Comparison of ENCODE assay signal across 20 mouse cellular contexts in the genomic region with DNA sequence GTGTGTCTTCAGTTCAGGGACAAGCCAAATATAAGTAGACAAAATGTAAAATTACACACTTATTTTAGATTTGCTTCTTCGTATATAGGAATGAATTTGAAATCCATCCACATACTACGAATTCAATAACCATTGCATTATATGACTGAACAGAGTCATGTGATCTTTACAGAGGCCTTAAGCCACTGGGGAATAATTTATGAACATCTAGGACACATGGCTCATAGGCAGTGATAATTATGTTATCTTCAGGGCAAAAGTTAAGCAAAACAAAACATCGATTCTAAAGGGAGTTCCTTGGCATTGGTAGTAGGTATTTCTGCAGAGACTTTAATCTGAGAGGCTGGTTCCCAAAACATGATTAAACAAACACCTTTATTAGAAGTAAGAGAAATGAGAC. TPM values are rescaled to one million over a fixed set of nuclear protein-coding genes. Genes with fewer than 3 reads are reported as not detected.
A peak's percentile ranks its signal among the peaks of the same experiment; 100 is the strongest.
DNase-seq lines count a peak whose midpoint lies in the region; ATAC-seq lines count a peak whose summit lies in the region.
"Had no signal": no experiment of that assay in that cellular context is flagged by ENCODE, and none has a peak within 500 bp of the region (broad histone marks: within the 10 kb centered on the region; RNA-seq: fewer than 3 reads in every experiment).

Olfr178 (minus strand) TSS at position 101 of the 400 bp plus-strand sequence.

- peak; percentile 8 for DNase-seq in midbrain, embryonic 11.5 days (ENCODE audit: low spot score, missing footprints)
- DNase-seq: adrenal gland, adult 2 months; adrenal gland, adult 8-10 months; adrenal gland, postnatal 10 days; adrenal gland, postnatal 14 days; adrenal gland, postnatal 25 days; adrenal gland, postnatal 36 days; B cell, adult 2 months; cerebellum, adult 11 months; cerebellum, adult 11-12 months; cerebellum, adult 18-20 months; cerebellum, adult 2 months had no signal

- H3K4me2 ChIP-seq in midbrain, embryonic 11.5 days: no peak within 1 kb of the TSS
- H3K4me2 ChIP-seq in midbrain, embryonic 15.5 days: no peak within 1 kb of the TSS

- H3K9me3 ChIP-seq in midbrain, embryonic 11.5 days (ENCODE audit: control insufficient read depth, low read length): no peaks in the 10 kb centered on the region
- H3K9me3 ChIP-seq in midbrain, embryonic 15.5 days: no peaks in the 10 kb centered on the region
- H3K9me3 ChIP-seq: G1E had no signal

- no peak within 1 kb of the TSS for H3K4me3 ChIP-seq in midbrain, embryonic 11.5 days (ENCODE audit: low read depth, low read length)
- H3K4me3 ChIP-seq in midbrain, embryonic 15.5 days: no peak within 1 kb of the TSS

- H3K27me3 ChIP-seq in midbrain, embryonic 11.5 days (ENCODE audit: control insufficient read depth, insufficient read depth, low read length): no peaks in the 10 kb centered on the region
- H3K27me3 ChIP-seq in midbrain, embryonic 15.5 days (replicated peaks): no peaks in the 10 kb centered on the region
- H3K27me3 ChIP-seq: CH12.LX, Patski had no signal

- H3K9ac ChIP-seq in midbrain, embryonic 11.5 days (ENCODE audit: low read length): no peak within 1 kb of the TSS
- no peak within 1 kb of the TSS for H3K9ac ChIP-seq in midbrain, embryonic 15.5 days

- 90% methylated on average over 3 of the region's 3 CpGs for WGBS in midbrain, embryonic 11.5 days
- 90% methylated on average over 3 of the region's 3 CpGs for WGBS in midbrain, embryonic 15.5 days

- no peaks in the 10 kb centered on the region for H3K4me1 ChIP-seq in midbrain, embryonic 11.5 days (ENCODE audit: control insufficient read depth, insufficient read depth, low read length)
- no peaks in the 10 kb centered on the region for H3K4me1 ChIP-seq in midbrain, embryonic 15.5 days

- no peaks in the 10 kb centered on the region for H3K36me3 ChIP-seq in midbrain, embryonic 11.5 days (ENCODE audit: control insufficient read depth, insufficient read depth, low read length)
- no peaks in the 10 kb centered on the region for H3K36me3 ChIP-seq in midbrain, embryonic 15.5 days (replicated peaks)

- no peak within 1 kb of the TSS for H3K27ac ChIP-seq in midbrain, embryonic 11.5 days (ENCODE audit: low read depth, low read length)
- no peak within 1 kb of the TSS for H3K27ac ChIP-seq in midbrain, embryonic 15.5 days

- ATAC-seq in midbrain, embryonic 11.5 days (ENCODE audit: low FRiP score): no peak
- no peak for ATAC-seq in midbrain, embryonic 15.5 days (replicated peaks)
- ATAC-seq: activated CD4-positive, CD25-positive, alpha-beta regulatory T cell, adult 4 months; CD4-positive, CD25-positive, alpha-beta regulatory T cell, adult 4 months; Patski had no signal

RNA-seq across cellular contexts. Expression of gene Olfr178, which starts in this region (rescaled TPM):
- not detected in 2 replicates for polyA plus RNA-seq in midbrain, embryonic 11.5 days (2014; fragmentation: Nextera tagmentation; extraction: Ambion mirVana)
- not detected in 2 replicates for polyA plus RNA-seq in midbrain, embryonic 15.5 days (2015; fragmentation: Nextera tagmentation; extraction: Ambion mirVana)
- polyA plus RNA-seq: activated CD4-positive, CD25-positive, alpha-beta regulatory T cell, adult 4 months; adrenal gland, adult 2 months; brain, embryonic 14.5 days; C2C12; CD4-positive, CD25-positive, alpha-beta regulatory T cell, adult 4 months; cerebellum, adult 2 months; G1E; Patski had no signal

Comparison
In these comparisons a context has a peak if more than half of its experiments do, and no peak if none do; other contexts are left out.
1. Peak in DNase-seq in midbrain, embryonic 11.5 days; RNA of the gene not detected or under 1 TPM.